Mouse (Mus musculus) layer of hippocampus, adult 8-10 months (tissue): Measurements from ENCODE around the gene Adar. TPM values are rescaled to one million over a fixed set of nuclear protein-coding genes. Genes with fewer than 3 reads are reported as not detected.
A peak's percentile ranks its signal among the peaks of the same experiment; 100 is the strongest.

Experiments
- DNase-seq, 2 experiments: peaks; one replicate each; pipeline ENCODE4 v3.0.0; 2022; ENCODE audit warnings: low spot score in 2 of 2
- total RNA-seq, 4 experiments: library from RNA; stranded (reverse); gene quantifications; 2 replicates each; pipeline ENCODE4 v1.2.4; 2022

Adar gene
- total RNA-seq, 4 experiments from 2014 or later = 112 to 157 (median 131) TPM

DNA sequence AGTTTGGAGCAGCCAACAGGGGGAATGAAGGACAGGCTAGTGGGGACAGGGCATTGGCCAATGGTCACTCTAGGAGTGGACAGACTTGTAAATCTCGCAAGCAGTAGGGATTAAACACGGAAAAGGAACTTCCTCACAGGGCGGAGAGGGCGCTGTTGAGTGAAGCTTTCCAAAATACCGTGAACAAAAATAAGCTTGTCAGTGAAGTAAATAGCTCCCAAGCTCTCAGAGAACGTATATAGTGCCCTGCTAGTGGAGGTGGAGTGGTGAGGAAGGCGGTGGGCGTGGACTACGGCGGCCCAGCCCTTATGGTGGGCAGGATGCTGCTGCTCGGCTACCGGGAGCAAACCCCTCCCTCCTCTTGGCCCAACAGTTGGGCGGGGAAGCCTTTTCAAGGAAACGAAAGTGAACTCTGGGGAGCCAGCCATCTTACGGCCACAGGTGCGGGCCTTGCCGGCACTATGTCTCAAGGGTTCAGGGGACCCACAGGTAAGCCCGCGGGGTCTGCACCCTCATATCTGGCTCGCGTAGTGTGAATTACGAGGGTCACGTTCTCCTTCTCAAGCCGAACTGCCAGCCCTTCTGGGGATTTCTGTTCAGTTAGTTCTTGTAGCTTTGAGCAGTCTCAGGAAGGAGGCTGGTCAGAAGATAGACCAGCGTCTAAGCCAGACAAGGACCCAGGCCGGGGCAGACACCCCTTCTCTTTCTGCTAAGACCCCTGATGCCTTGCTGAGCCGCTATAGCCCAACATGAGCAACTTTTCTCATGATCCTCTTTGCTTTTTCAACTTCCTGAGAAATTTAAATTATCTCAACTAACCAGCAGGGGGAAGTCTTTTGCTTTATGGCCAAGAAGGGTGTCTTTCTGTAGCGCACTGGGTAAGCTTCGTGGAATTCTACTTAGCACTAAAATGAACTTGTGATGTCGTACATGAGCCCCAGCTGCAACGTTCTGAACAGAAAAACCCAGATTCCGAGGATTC is 15.8 kb downstream of the Adar start:
- DNase-seq = no peak

DNA sequence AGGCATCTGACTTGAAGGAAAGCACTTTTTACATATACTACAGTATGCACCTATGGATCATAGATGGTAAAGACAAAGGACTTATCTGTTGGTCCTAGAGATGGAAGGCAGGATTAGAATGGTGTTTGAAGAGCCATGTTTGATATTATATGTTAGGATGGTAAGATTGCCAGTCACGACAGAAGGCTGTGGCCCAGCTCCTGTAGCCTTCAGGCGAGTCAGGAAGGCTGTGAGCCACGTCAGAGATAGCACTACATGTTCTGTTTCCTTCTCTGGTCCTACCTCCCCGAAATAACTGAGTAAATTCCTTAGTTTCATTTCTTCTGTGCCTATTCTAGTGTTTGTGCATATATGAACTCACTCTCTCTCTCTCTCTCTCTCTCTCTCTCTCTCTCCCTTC is 17.3 kb downstream of the Adar start:
- no peak for DNase-seq

DNA sequence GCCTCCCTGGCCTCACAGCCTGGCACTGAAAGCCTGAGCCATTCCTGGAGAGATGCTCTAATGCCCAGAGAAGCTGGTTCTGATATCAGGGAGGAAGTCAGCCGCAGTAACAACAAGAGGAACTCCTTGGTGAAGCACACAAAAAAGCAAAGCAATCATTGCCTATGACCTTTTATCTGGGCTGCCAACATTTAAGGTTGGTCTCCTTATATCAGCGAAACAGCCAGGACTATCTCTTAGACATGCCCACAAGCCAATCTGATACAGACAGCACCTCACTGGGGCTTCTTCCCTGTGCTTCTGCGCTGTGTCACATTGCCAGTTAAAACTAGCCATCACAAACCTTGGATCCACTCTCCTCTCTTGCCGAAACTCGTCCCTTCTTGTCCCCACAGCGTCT is 23.7 kb downstream of the Adar start:
- no peak for DNase-seq

DNA sequence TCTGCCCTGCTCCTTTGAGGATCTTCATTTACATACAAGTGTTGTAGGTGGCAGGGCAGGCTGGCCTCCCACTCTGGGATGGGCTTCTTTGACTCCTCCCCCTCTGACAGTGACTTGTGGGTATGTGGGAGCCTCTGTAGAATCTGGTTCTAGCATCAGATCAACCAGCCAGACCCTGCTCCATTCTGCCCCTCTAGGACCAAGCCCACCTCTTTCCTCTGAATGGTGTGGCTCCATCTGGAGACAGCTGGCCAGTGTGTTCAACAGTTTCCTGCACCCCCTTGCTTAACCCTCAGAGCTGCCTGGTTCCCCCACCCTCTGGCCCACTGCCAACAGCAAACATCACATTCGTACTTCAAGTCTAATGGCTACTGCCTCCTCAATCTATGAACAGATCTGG is 37.5 kb downstream of the Adar start:
- DNase-seq = no peak

DNA sequence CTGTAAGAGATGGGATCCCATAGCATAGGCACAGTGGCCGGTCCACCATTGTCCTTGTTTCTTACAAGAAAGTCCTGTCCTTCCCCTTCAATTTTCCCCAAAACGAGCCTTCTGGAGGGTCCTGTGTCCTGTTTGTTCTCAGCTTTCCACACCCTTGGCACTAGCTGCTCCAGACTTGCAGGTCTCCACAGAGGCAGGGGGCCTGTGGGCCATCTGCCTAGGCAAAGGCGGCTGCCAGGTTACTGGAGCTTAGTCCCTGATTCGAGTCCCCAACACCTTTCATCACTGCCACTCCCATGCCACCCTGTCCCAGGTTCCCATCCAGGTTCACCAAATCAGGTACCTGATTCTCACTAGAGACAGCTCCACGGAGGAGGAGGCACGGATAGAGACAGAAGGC is 40.5 kb downstream of the Adar start:
- no peak for DNase-seq

DNA sequence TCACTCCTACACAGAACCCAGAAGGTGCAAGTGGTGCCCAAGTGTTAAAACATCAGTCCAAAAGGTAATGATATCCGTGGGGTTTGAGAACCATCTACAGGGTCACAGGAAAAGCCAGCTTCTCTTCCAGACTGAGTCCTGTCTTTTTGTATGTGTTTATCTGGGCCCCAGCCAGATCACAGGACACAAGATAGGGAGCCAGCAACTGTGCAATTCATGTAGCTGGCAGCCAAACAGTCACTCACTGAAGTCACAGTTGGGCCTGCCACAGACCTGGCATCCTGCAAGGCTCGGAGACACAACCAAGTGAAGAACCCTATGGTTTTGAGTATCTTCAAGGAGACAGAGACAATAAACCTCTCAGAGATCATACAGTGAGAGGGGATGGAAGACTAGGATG is 43.0 kb downstream of the Adar start:
- no peak for DNase-seq

DNA sequence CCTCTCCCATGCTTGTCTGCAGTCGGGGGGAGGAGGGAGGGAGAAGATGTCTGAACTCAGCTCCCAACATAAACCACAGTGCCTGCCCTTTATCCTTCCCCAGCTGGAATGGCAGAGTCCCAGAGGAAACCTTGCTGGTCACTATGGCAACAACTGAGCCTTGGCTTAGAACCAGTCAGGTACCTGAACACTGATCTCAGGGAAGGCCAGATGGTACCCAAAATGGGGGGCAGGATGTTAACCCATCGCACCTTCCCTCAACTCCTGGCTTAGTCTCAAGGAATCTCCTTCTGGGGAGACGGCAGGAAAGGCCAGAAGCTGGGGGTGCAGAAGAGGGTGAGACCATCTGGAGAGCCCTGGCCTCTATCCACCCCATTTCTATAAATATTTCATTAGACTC is 45.0 kb downstream of the Adar start:
- DNase-seq = no peak

DNA sequence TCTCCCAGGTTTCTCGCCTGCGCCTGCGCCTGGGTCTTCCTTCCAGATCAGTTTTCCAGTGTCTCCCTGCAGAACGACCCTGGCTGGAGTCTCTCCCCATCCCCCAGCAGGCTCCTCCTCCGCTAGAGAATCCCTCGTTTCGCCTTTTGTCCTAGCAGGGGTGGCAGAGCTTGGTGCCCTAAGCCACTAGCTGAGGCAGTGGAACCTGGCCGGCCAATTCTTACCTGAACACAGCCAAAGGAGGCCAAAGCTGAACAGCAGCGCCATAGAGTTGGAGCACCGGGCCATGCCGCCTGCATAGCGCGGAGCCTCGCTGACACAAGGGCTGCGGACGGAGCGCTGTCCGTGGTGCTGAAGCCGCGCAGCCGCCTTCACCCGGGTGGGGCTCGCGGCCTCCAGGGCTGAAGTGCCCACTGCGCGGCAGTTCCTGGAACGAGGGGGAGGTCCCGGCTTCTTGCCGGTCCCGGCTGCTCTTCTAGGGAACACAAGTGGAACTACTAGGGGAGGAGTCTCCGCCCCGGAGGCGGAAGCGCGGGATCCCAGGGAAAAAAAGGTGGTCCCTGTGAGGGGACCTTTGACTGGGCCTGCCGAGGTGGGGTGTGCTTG is 49.4 kb downstream of the Adar start, which contains the start of gene Chrnb2:
Gene Chrnb2, minus strand, starts transcription at position 514 of the 606 bp plus-strand sequence.
- peak in 1 of 2 experiments; percentile 45 for DNase-seq

DNA sequence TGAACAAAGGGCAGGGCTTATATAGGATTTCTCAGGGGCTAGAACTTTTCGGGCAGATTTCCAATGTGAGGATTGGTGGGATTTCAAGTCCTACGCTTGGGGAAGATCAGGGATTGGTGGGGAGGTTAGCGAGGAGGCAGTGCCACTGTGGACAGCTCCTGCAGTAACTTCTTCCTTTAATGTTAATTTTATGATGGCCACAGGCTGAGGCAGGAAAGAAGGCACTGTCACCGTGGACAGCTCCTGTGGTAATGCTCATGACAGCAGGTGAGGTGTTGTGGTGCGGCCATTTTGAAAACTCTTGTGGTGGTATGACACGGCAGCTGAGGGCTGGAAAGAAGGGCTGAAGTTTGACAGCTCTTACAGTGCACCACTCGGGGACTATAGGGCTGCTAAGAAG is 54.8 kb downstream of the Adar start:
- no peak for DNase-seq

DNA sequence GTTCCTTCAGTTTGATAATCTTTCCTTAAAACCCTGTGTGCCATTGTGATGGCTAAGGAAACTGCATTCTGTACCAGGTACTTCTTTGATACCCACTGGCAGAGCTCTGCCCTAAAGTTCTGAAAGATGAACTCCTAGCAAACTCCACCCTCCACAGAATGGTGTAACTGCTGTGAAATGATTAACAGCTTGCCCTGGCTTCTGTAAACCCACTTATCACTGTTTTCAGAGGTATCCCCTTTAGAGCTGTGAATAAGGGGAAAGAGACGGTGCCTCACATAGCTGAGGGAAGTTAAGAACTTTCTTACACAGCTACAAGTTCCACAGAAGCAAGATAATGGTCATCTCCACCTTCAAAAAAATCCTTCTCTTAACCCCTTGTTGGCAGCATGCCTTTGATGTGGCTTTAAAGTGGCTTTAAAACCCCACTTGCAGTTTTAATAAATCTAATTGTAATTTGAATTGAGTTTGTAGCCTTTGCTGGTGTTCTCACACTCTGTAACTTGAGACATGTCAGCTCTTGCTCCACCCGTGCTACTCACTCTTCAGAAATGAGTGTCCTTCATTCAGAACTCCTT is 55.7 kb downstream of the Adar start:
- no peak for DNase-seq

DNA sequence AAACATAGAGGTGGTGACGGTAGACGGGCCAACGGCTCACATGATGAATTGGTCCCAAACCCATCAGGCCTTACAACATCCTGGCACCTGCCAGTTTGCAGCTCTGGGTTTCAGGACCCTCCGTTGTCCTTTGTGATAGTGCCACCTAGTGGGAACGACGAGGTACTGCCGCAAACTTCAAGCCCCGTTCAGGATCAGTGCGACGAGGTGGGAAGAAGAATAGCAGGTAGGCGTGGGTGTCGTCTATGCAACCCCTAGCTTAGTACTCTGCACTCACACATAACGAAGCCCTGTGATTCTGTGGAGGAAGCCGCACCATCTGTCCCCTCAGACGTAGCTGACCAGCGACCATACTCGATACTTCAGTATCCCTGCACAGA is 57.8 kb downstream of the Adar start:
- peak; percentile 84 to 86 for DNase-seq

DNA sequence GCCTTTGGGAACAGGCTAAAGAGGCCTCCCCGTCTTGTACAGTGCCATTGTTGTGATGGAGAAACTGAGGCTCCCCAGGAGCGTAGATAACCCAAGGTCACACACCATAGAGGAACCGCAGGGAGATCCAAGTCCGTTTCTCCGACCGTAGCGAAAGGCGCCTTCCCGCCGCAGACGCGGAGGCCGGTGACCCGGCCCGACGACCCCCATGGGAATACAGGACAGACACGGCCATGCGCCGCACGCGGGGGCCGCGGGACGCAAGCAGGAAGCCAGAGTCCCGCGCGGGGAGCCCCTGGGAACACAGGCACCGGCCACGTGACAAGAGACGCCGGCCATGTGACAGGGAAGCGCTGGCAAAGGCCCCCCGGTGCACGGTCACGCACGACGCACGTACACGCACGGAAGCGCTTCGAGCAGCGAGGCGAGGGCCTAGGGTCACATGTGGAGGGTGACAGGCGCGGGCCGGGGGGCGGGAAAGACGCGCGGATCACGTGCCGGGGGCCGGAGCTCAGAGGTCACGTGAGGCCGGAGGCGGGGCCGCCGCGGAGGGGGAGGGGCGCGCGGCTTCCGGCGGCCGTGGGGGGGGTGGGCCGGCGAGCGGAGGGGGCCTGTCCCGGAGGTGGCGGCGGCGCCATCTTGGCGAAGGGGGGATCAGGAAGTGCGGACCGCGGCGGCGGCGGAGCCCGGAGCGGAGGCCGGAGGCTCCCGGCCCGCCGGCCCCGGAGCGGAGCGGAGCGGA is 58.3 kb downstream of the Adar start, which contains the start of gene Ube2q1:
Gene Ube2q1, plus strand, starts transcription at position 649 of the 742 bp plus-strand sequence.
- peak; percentile 98 for DNase-seq

DNA sequence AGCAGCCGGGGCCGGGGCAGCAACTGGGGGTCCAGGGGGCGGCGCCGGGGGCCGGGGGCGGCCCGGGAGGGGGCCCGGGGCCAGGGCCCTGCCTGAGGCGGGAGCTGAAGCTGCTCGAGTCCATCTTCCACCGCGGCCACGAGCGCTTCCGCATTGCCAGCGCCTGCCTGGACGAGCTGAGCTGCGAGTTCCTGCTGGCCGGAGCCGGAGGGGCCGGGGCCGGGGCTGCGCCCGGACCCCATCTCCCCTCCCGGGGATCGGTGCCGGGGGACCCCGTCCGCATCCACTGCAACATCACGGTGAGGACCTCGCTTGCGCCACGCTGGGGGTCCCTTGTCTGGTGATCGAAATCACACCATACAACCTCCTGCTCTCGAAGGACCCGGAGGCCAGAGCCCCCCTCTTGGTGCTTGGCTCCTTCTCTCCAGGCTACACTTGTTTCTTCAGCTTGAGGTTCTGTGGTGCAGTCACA is 59.0 kb downstream of the Adar start:
- no peak for DNase-seq

DNA sequence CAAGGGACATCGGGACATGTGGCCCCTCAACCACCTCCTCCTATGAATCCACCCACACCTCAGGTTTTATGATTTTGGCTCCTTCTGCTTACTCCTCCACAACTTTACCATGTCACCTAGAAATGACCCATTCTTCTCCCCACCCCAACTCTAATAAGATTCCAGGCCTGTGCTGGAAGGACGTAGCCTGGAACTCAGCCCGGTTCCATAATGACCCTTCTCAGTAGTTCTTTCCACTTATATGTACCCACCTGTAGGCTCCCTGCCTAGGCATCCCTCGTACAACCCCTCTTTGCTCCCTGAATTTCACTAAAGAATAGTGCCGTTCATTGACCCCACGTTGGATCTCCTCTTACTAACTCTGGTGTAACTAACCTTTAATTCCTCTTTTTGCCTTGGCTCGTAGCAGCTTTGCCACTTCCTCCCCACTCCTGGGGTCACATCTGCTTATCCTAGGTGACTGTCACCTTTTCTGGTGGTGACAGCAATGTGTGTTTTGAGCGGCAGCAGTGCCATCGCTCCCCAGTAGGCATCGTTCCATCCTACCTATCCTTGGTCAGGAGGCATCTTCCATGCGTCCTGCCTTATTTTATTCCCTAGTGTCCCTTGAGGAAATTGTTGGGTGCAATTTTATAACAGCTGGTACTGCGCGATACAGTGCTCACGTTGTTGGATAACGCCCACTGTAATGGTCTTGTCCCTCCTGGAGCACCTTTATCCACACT is 59.6 kb downstream of the Adar start:
- no peak for DNase-seq

DNA sequence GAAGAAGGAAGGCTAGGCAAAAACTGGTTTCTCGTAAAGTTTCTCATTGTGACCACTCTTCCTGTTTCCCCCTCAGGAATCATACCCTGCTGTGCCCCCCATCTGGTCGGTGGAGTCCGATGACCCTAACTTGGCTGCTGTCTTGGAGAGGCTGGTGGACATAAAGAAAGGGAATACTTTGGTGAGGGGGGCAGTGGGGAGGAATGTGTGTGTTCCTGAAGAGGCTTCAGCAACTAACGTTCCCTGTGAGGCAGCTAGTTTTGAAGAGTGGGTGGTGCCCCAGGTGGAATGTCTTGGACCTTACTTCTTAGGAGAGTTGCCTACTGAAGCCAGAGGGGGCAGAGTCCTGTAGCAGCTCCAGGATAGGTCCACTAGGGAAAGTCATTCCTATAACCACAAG is 61.2 kb downstream of the Adar start:
- no peak for DNase-seq

DNA sequence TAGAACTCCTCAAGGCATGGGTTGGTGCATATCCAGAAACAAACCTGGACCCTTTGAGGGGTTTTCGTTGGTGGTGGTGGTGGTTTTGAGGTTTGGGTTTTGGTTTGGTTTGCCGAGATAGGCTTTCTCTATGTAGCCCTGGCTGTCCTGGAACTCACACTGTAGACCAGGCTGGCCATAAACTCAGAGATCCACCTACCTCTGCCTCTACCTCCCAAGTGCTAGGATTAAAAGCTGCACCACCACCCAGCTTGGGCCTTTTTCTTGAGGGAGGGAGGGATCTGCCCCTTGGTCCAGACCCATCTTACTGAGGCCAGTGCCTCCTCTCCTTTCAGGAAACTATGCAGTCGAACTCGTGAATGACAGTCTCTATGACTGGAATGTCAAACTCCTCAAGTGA is 65.3 kb downstream of the Adar start:
- DNase-seq = no peak

DNA sequence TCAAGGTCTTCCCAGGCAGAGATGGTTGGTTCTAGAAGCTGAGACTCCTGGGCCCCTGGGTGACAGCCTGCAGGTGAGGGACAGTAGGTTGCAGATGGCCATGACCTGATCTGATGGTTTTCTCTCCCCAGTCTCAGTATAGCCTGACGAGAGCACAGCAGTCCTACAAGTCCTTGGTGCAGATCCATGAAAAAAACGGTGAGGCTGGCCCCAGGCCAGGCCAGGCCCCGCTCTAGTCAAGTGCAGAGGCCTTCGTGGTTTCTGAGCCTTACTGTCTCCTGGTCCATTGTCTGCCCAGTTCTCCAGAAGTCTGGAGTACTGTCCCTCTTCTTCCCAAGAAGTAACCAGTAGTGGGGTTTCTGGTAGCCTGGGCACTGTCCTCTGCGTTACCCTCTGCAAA is 66.8 kb downstream of the Adar start:
- DNase-seq = no peak

DNA sequence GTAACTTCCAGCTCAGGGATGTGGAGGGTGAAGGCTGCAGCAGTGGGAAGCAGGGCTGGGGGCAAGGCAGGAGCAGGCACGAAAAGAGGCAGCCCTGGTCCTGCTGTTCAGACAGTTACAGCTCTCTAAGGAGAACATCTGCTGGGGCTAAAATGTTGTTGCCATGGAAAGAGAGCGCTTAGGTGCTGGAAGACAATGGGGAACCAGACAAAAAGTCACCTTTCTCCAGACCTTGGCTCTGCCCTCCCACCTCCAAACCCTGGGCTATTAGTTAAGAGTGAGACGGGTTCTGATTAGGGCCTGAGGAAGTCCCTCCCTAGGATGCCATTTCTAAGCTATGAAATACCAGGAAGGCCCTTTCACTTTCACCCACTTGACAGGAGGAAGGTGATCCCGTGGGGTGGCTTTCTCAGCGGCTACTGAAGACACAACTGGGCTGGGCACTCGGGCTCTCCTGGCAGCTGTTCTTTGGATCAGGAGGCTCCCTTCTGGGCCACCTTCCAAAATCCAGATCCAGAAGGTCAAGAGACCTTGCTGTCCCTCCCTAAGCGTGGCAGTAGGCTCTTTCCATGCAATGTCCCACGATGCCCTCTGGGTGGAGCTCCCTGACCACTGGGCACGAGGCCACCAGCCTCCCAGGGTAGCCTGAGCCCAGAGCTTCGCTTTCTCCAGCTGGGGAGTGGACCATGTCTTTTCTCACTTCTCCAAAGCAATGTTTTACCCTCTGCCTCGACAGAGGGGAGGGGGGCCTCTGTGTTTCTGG is 70.3 kb downstream of the Adar start:
- peak; percentile 48 to 56 for DNase-seq

DNA sequence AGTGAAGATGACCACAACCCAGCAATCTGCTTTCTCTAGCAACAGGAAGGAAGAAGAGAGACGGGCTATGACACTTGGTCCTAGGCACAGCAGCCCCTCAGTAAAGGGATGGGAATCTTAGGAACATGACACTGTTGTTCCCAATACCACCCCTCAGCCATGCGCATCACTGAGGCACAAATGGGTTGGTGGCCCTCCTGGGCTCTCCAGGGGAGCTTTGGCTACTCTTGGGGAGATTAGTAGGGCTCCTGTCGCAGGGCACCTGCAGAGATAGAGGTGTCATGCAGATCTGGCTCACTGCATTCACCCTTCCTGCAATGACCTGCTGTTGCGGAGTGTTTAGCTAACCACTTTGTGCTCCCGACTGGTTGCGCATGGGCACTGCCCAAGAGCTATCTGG is 71.5 kb downstream of the Adar start:
- DNase-seq = no peak
